Mouse (Mus musculus): ENCODE measurements around the gene Dbh. TPM values are rescaled to one million over a fixed set of nuclear protein-coding genes. Genes with fewer than 3 reads are reported as not detected.

Dbh gene
- total and polyA plus RNA-seq, 2 experiments from 2014 or later: 1.7 TPM; not detected in 1

DNA sequence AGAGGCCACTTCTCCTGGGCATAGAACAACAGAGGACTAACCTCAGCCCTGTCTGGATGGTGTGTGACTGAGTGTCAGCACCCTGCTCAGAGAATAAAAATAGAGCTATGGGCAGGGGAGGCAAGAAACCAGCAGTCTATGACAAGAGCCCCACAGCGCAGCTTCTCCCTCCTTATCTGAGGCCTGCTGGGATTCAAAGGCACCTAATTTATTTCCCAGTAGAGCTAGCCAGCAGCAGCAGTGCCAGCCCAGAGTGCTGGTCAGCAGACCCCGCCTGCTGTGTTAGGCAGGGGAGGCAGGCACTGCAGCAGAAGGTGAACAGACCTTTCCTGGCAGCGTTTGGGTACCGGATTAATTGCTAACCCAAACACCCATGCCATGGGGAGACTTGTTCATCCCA is 16.9 kb downstream of the Dbh start:
- H3K9me3 ChIP-seq (replicated peaks; ENCODE audit: control insufficient read depth, low read length): no peaks in the 10 kb centered on the region
- 18% methylated on average over 4 of the region's 4 CpGs for WGBS
- H3K4me1 ChIP-seq (ENCODE audit: control insufficient read depth, insufficient read depth): peaks cover 41% of the 10 kb centered on the region
- H3K4me3 ChIP-seq (ENCODE audit: low read depth, low read length): 0 out of 2 replicates have a peak overlapping the region, but pooled peaks have one; percentile 7
- H3K27me3 ChIP-seq (ENCODE audit: control insufficient read depth, insufficient read depth, low read length): peaks cover 3% of the 10 kb centered on the region; the same call in 1 of the 2 replicates
- peak overlapping the region; percentile 64 for H3K27ac ChIP-seq (ENCODE audit: low read depth)
- TF ChIP-seq EP300 (IDR thresholded peaks at IDR 0.05; ENCODE audit: low read depth): no peak
- no peak for TF ChIP-seq CTCF (IDR thresholded peaks at IDR 0.05; ENCODE audit: low read depth)
- ATAC-seq (ENCODE audit: insufficient read depth, low read depth) (peak; percentile 72), DNase-seq (ENCODE audit: low spot score) (peak; percentile 63)
- H3K4me2 ChIP-seq (ENCODE audit: low read depth, low read length): peak overlapping the region; percentile 26; the same call in 1 of the 2 replicates
- no peaks in the 10 kb centered on the region for H3K36me3 ChIP-seq (replicated peaks; ENCODE audit: control insufficient read depth, insufficient read depth, low read length)
- H3K9ac ChIP-seq (replicated peaks; ENCODE audit: low read depth, low read length): 0 out of 2 replicates have a peak overlapping the region, but pooled peaks have one; percentile 20

DNA sequence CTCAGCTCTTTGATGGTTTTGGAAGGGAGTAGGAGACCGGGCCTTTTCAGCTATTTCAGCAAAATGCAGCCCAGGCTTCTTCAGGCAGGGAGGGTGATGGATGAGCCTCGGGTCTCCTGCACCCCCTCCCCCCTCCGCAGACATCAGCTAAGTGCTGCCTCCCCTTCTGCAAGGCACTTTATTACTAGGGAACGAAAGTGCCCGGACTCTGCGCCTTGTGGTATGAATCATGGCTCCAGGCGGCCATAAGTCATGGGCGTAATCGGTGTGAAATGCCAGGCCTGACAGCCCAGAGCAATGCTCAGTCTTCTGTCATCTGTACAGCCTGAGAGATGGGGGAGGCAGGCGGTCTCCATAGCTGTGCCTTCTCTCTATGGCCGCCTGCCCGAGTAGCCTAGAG is 18.7 kb downstream of the Dbh start:
- Histone ChIP-seq H3K9me3 (replicated peaks; ENCODE audit: control insufficient read depth, low read length) (no peaks in the 10 kb centered on the region), H3K36me3 (replicated peaks; ENCODE audit: control insufficient read depth, insufficient read depth, low read length) (no peaks in the 10 kb centered on the region), H3K4me3 (ENCODE audit: low read depth, low read length) (no peak overlapping the region), H3K27ac (ENCODE audit: low read depth) (peak overlapping the region; percentile 64; the same call in 1 of the 2 replicates), H3K4me2 (ENCODE audit: low read depth, low read length) (no peak overlapping the region), H3K4me1 (ENCODE audit: control insufficient read depth, insufficient read depth) (peaks cover 41% of the 10 kb centered on the region), H3K27me3 (ENCODE audit: control insufficient read depth, insufficient read depth, low read length) (no peaks in the 10 kb centered on the region), H3K9ac (replicated peaks; ENCODE audit: low read depth, low read length) (no peak overlapping the region)
- ATAC-seq (ENCODE audit: insufficient read depth, low read depth): no peak; the same call in 1 of the 2 replicates
- WGBS: 67% methylated on average over 12 of the region's 12 CpGs
- TF ChIP-seq EP300 (IDR thresholded peaks at IDR 0.05; ENCODE audit: low read depth): no peak
- no peak for TF ChIP-seq CTCF (IDR thresholded peaks at IDR 0.05; ENCODE audit: low read depth)
- DNase-seq (ENCODE audit: low spot score): no peak

- H3K36me3 ChIP-seq (replicated peaks; ENCODE audit: control insufficient read depth, insufficient read depth, low read length): no peaks in the 10 kb centered on the region
- ATAC-seq (ENCODE audit: insufficient read depth, low read depth) (no peak), DNase-seq (ENCODE audit: low spot score) (no peak)
- H3K4me2 ChIP-seq (ENCODE audit: low read depth, low read length): no peak overlapping the region
- no peaks in the 10 kb centered on the region for H3K9me3 ChIP-seq (replicated peaks; ENCODE audit: control insufficient read depth, low read length)
- H3K27me3 ChIP-seq (ENCODE audit: control insufficient read depth, insufficient read depth, low read length): no peaks in the 10 kb centered on the region
- peaks cover 13% of the 10 kb centered on the region for H3K4me1 ChIP-seq (ENCODE audit: control insufficient read depth, insufficient read depth)
- no peak for TF ChIP-seq EP300 (IDR thresholded peaks at IDR 0.05; ENCODE audit: low read depth)
- no peak overlapping the region for H3K4me3 ChIP-seq (ENCODE audit: low read depth, low read length)
- 42% methylated on average over 6 of the region's 6 CpGs for WGBS
- no peak overlapping the region for H3K27ac ChIP-seq (ENCODE audit: low read depth)
- no peak overlapping the region for H3K9ac ChIP-seq (replicated peaks; ENCODE audit: low read depth, low read length)
Measured at GRCm38 (mm10) chr2:27187531-27187930, 22.5 kb downstream of the Dbh start.

DNA sequence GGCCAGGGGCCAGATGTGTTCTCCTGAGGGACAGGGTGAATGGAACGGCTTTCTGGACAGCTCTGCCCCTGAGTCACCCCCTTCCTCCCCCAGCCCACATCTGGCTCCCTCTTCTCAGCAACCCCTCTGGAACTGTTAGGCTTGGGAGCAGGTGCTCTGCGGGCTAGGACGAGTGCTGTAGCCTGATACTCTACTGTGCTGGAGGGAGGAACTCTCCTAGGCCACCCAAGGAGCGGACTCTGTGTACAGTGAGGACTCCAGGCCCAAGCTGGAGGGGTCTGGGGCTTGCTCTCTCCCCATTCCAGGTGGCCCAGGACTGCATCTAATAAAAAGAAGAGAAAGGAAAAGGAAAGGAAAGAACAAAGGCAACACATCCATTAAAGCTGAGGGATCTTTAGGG is 25.0 kb downstream of the Dbh start:
- WGBS: 81% methylated on average over 4 of the region's 4 CpGs
- H3K27ac ChIP-seq (ENCODE audit: low read depth): no peak overlapping the region

GRCm38 (mm10) chr2:27198551-27199246 is 33.7 kb downstream of the Dbh start:
- H3K27ac ChIP-seq (ENCODE audit: low read depth): peak overlapping the region; percentile 92
- TF ChIP-seq EP300 (IDR thresholded peaks at IDR 0.05; ENCODE audit: low read depth) (no peak), CTCF (IDR thresholded peaks at IDR 0.05; ENCODE audit: low read depth) (no peak)
- H3K9me3 ChIP-seq (replicated peaks; ENCODE audit: control insufficient read depth, low read length): no peaks in the 10 kb centered on the region
- H3K4me1 ChIP-seq (ENCODE audit: control insufficient read depth, insufficient read depth): peaks cover 63% of the 10 kb centered on the region
- no peaks in the 10 kb centered on the region for H3K27me3 ChIP-seq (ENCODE audit: control insufficient read depth, insufficient read depth, low read length)
- 8% methylated on average over 5 of the region's 5 CpGs for WGBS
- ATAC-seq (ENCODE audit: insufficient read depth, low read depth) (0 out of 2 replicates have a peak, but pooled peaks have one; percentile 13), DNase-seq (ENCODE audit: low spot score) (peak; percentile 60)
- no peak overlapping the region for H3K4me2 ChIP-seq (ENCODE audit: low read depth, low read length)
- H3K36me3 ChIP-seq (replicated peaks; ENCODE audit: control insufficient read depth, insufficient read depth, low read length): no peaks in the 10 kb centered on the region
- no peak overlapping the region for H3K9ac ChIP-seq (replicated peaks; ENCODE audit: low read depth, low read length)
- H3K4me3 ChIP-seq (ENCODE audit: low read depth, low read length): no peak overlapping the region

More for the DNA sequence above, 25.0 kb downstream of the Dbh start:
- Histone ChIP-seq H3K4me2 (ENCODE audit: low read depth, low read length) (no peak overlapping the region), H3K27me3 (ENCODE audit: control insufficient read depth, insufficient read depth, low read length) (no peaks in the 10 kb centered on the region), H3K4me1 (ENCODE audit: control insufficient read depth, insufficient read depth) (0 out of 2 replicates have a peak, but pooled peaks cover 4% of the 10 kb centered on the region), H3K9me3 (replicated peaks; ENCODE audit: control insufficient read depth, low read length) (no peaks in the 10 kb centered on the region), H3K9ac (replicated peaks; ENCODE audit: low read depth, low read length) (no peak overlapping the region), H3K36me3 (replicated peaks; ENCODE audit: control insufficient read depth, insufficient read depth, low read length) (no peaks in the 10 kb centered on the region), H3K4me3 (ENCODE audit: low read depth, low read length) (no peak overlapping the region)
- no peak for TF ChIP-seq CTCF (IDR thresholded peaks at IDR 0.05; ENCODE audit: low read depth)
- no peak for TF ChIP-seq EP300 (IDR thresholded peaks at IDR 0.05; ENCODE audit: low read depth)
- no peak for ATAC-seq (ENCODE audit: insufficient read depth, low read depth)
- DNase-seq (ENCODE audit: low spot score): no peak

Data from heart, postnatal 0 days (tissue).